Mouse (Mus musculus) layer of hippocampus, postnatal 36 days (tissue): ENCODE results near the gene Sugt1. TPM values are rescaled to one million over a fixed set of nuclear protein-coding genes. Genes with fewer than 3 reads are reported as not detected.

Source experiments
- DNase-seq, 2 experiments: peaks; one replicate each; pipeline ENCODE4 v3.0.0; 2022
- microRNA-seq, 2 experiments: library from miRNA; unstranded; fragments of <30 nt; microRNA quantifications; one replicate each; pipeline ENCODE4 v1.2.0; 2021
- total RNA-seq, 2 experiments: library from RNA; stranded (reverse); gene quantifications; 2 replicates each; pipeline ENCODE4 v1.2.3; 2021

The Sugt1 gene
- total RNA-seq, 2 experiments from 2014 or later: 81.6 to 96.0 TPM

GRCm38 (mm10) chr14:79677891-79678687 is 90.6 kb downstream of the Sugt1 start:
- no peak for DNase-seq

GRCm38 (mm10) chr14:79680652-79681051 is 93.2 kb downstream of the Sugt1 start:
- DNase-seq: no peak

Small RNA genes within 50 kb of the gene (microRNA-seq; reads per million reads assigned to microRNA genes)
- 0 reads per million in 2 experiments for gene Gm27857

Other genes with a start within 250 kb of the Sugt1 start
- gene Naa16, start 196.9 kb upstream of the Sugt1 start, total RNA-seq: 10 to 100 TPM; 16.1 to 18.2 TPM
- 1 to 10 TPM; 5.5 to 5.7 TPM for gene Mtrf1, start 189.9 kb upstream of the Sugt1 start, total RNA-seq
- gene Kbtbd7, start 161.2 kb upstream of the Sugt1 start, total RNA-seq: 10 to 100 TPM; 42.8 to 44.0 TPM
- gene Kbtbd6, start 135.9 kb upstream of the Sugt1 start, total RNA-seq: 1 to 10 TPM in 1 of 2 experiments, under 1 TPM in 1; 0.81 to 1.3 TPM
- gene Elf1, start 106.5 kb upstream of the Sugt1 start, total RNA-seq: 1 to 10 TPM; 5.0 to 5.2 TPM
- 10 to 100 TPM; 55.4 to 56.7 TPM for gene Wbp4, start 106.2 kb upstream of the Sugt1 start, total RNA-seq
- 1 to 10 TPM; 1.3 to 1.5 TPM for gene Cnmd, start 74.5 kb downstream of the Sugt1 start, total RNA-seq
- 10 to 100 TPM; 65.7 to 84.7 TPM for gene Pcdh8, start 183.6 kb downstream of the Sugt1 start, total RNA-seq